Mouse (Mus musculus): ENCODE measurements around the gene Mansc4. TPM values are rescaled to one million over a fixed set of nuclear protein-coding genes. Genes with fewer than 3 reads are reported as not detected.
A peak's percentile ranks its signal among the peaks of the same experiment; 100 is the strongest.

Gene Mansc4
- polyA plus RNA-seq (2015; fragmentation: Nextera tagmentation; extraction: Ambion mirVana), result 0.72 and 1.7 TPM in 2 replicates

DNA sequence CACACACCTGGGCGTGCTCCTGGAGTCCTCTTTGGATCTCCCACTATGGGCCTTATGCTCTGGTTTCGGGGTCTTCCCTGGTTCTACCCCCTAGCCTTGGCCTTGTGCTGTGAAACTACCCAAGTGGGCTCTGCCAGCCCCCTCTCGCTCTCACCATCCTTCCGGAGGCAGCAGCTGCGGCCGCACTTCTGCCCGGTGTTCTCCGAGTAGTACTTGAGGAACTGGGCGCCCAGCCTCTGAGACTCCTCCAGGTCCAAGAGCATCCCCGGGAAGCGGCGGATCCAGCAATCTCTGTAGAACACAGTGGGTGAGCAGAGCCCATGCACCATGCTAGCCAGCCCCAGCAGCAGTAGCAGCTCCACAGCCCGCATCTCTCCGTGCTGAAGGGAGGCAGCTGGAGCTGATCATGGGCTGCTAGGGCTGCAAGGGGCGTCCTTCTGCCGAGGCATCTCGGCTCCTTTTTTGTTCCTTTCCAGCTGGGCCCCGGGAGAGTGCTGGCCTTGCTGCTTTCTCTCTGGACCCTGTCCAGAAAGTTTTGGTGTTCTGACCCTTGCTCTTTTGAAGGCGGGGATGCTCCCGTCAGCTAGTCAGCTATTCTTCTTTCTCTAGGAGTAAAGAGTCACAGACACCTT lies at the start of gene Mansc4:
Gene Mansc4, minus strand, starts transcription at position 439 of the 632 bp plus-strand sequence.
- ATAC-seq (replicated peaks), result 0 out of 2 replicates have a peak, but pooled peaks have one; percentile 10
- WGBS, result 6% methylated on average over 20 of the region's 20 CpGs

DNA sequence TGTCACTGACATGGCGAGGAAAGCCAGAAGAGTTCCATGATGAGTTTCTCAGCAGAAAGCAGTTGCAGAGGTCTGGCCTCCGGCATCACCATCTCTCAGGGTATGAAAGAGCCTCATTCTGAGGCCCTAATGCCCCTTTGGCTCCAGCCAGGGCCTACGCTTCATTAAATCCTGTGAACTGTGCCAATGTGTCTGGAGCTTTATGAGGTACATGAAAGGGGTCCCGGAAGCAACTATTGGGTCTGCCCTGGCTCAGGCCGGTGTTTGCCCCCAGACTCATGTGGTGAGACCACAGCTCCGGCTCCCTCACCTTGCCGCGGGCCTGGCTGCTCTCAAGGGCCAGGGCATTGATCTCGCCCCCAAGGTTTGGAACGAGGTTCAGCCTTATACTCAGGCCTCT lies 40.4 kb upstream of the Mansc4 start:
- WGBS, result 82% methylated on average over 10 of the region's 10 CpGs
- H3K4me3 ChIP-seq, result no peak overlapping the region
- H3K36me3 ChIP-seq, result no peaks in the 10 kb centered on the region
- ATAC-seq (replicated peaks), result 0 out of 2 replicates have a peak, but pooled peaks have one; percentile 46
- no peaks in the 10 kb centered on the region for H3K9me3 ChIP-seq
- no peak overlapping the region for H3K9ac ChIP-seq (replicated peaks)
- H3K27ac ChIP-seq (replicated peaks), result no peak overlapping the region
- H3K4me1 ChIP-seq, result no peaks in the 10 kb centered on the region
- no peak overlapping the region for H3K4me2 ChIP-seq (replicated peaks)
- no peaks in the 10 kb centered on the region for H3K27me3 ChIP-seq

More for the DNA sequence above, at the start of gene Mansc4:
- Histone ChIP-seq H3K4me1 (peaks cover 19% of the 10 kb centered on the region), H3K9ac (replicated peaks) (peak within 1 kb of the TSS; percentile 41; the same call in 1 of the 2 replicates), H3K27ac (replicated peaks) (no peak within 1 kb of the TSS), H3K4me2 (replicated peaks) (peak within 1 kb of the TSS; percentile 45), H3K4me3 (peak within 1 kb of the TSS; percentile 28), H3K9me3 (no peaks in the 10 kb centered on the region), H3K27me3 (no peaks in the 10 kb centered on the region), H3K36me3 (no peaks in the 10 kb centered on the region)

DNA sequence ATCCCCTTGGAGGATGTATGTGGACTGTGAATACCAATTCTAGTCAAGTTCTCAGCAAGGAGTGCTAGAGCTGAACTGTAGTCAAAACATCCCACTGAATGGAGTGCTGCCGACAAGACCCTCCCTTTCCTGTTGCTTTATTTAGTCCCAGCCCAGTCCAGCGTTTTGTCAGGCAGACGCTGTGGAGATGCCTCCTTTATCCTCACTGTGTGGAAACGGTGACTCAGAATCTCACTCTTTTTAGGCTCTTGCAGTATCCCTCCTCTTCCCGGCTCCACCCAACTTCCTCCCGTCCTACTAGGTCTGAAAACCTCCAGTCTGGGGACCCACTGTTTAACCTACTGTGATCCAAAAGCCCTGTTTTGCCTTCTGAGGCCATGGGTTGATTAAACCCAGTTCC lies 34.5 kb upstream of the Mansc4 start:
- H3K4me2 ChIP-seq (replicated peaks), result no peak overlapping the region
- 55% methylated on average over 6 of the region's 6 CpGs for WGBS
- ATAC-seq (replicated peaks), result no peak

DNA sequence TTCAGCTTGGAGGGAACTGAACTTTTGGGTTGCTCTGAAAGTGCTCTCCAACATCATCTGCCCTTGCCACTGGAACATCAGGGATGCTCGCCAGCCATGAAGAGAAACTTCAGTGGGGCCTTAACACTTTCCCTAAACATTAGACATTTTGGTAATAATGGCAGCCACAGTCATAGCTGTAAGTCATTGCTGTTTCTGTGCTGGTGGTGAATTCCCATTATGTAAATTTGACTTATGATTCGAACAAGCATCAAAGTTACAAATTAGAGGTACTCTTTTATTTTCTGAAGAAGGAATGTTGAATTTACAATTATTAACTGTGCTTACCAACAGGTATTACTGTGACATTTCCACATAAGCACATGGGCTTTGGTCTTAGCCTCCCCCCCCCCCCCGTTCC lies 31.4 kb upstream of the Mansc4 start:
- Histone ChIP-seq H3K4me3 (no peak overlapping the region), H3K27ac (replicated peaks) (no peak overlapping the region), H3K9ac (replicated peaks) (no peak overlapping the region), H3K9me3 (no peaks in the 10 kb centered on the region), H3K27me3 (no peaks in the 10 kb centered on the region), H3K36me3 (no peaks in the 10 kb centered on the region), H3K4me2 (replicated peaks) (no peak overlapping the region), H3K4me1 (no peaks in the 10 kb centered on the region)
- WGBS, result 95% methylated on average over 3 of the region's 3 CpGs
- no peak for ATAC-seq (replicated peaks)

More for the DNA sequence above, 34.5 kb upstream of the Mansc4 start:
- Histone ChIP-seq H3K4me1 (no peaks in the 10 kb centered on the region), H3K9me3 (no peaks in the 10 kb centered on the region), H3K27ac (replicated peaks) (no peak overlapping the region), H3K9ac (replicated peaks) (no peak overlapping the region), H3K27me3 (no peaks in the 10 kb centered on the region), H3K36me3 (no peaks in the 10 kb centered on the region), H3K4me3 (no peak overlapping the region)

DNA sequence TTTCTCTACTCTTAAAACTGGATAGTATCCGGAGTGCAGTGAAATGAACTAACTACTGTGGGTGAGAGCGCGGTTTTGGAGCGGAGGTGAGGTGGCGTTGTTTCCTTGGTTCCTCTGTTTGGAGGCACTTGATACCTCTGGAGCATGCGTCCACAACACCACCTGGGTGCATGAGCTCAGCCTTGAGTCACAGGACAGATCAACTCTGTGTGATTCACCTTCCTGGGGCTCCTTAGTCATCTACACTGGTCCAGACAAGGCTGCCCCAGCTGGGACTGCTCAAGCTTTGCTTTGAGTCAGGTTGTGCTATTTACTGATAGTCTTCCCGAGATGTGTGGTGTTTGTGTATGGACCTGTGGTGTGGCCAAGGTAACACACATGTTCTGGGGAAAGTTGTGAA lies 30.9 kb upstream of the Mansc4 start:
- Histone ChIP-seq H3K36me3 (no peaks in the 10 kb centered on the region), H3K4me3 (no peak overlapping the region), H3K27me3 (no peaks in the 10 kb centered on the region), H3K4me1 (no peaks in the 10 kb centered on the region), H3K9ac (replicated peaks) (no peak overlapping the region), H3K4me2 (replicated peaks) (no peak overlapping the region), H3K9me3 (no peaks in the 10 kb centered on the region), H3K27ac (replicated peaks) (no peak overlapping the region)
- WGBS, result 98% methylated on average over 7 of the region's 7 CpGs
- ATAC-seq (replicated peaks), result no peak

DNA sequence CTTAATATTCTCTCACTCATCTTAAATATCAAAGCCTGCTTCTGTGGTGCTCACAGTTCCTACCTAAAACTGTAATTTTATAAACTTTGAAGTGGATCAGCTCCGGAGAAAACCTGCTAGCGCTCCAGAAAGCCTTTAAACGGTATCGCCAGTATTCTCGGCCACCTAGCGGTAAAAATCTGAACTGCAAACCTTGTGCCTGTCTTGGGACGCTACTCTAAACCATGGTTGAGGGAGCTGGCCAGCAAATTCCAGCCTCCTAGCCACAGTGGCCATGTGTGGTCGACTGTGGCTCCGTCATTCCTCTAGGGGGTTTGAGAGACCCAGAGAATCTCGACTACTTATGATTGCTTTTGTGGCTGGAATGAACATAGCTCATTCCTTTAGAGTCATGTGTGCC lies 29.7 kb upstream of the Mansc4 start:
- 8% methylated on average over 10 of the region's 10 CpGs for WGBS

DNA sequence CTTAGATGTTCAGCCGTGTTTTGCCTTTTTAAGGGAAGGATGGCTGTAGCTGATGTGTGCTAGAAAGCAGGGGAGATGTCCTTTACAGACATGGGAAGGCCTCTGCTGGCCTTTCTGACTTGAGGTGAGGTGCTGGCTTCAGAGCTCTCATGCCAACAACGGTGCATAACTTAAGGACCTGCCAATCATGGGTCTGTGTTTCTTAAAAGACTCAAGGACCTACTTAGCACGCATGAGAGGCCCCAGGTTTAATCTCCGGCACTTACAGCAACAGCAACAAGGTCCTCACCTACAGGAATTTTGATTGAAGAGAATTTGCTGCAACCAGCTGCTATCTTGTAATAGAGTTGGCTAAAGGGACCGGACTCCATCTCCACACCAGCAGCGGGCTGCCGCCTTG lies 22.5 kb upstream of the Mansc4 start:
- Histone ChIP-seq H3K4me3 (no peak overlapping the region), H3K4me2 (replicated peaks) (no peak overlapping the region), H3K9ac (replicated peaks) (no peak overlapping the region), H3K27ac (replicated peaks) (no peak overlapping the region), H3K4me1 (no peaks in the 10 kb centered on the region), H3K27me3 (no peaks in the 10 kb centered on the region), H3K36me3 (peaks cover 30% of the 10 kb centered on the region), H3K9me3 (no peaks in the 10 kb centered on the region)
- no peak for ATAC-seq (replicated peaks)
- WGBS, result 76% methylated on average over 7 of the region's 7 CpGs

More for the DNA sequence above, 29.7 kb upstream of the Mansc4 start:
- H3K36me3 ChIP-seq, result peaks cover 4% of the 10 kb centered on the region; the same call in 1 of the 2 replicates
- H3K4me3 ChIP-seq, result no peak overlapping the region
- no peak overlapping the region for H3K4me2 ChIP-seq (replicated peaks)
- no peaks in the 10 kb centered on the region for H3K4me1 ChIP-seq
- no peak overlapping the region for H3K27ac ChIP-seq (replicated peaks)
- no peak overlapping the region for H3K9ac ChIP-seq (replicated peaks)
- peak; percentile 78 for ATAC-seq (replicated peaks)
- H3K9me3 ChIP-seq, result no peaks in the 10 kb centered on the region
- no peaks in the 10 kb centered on the region for H3K27me3 ChIP-seq

DNA sequence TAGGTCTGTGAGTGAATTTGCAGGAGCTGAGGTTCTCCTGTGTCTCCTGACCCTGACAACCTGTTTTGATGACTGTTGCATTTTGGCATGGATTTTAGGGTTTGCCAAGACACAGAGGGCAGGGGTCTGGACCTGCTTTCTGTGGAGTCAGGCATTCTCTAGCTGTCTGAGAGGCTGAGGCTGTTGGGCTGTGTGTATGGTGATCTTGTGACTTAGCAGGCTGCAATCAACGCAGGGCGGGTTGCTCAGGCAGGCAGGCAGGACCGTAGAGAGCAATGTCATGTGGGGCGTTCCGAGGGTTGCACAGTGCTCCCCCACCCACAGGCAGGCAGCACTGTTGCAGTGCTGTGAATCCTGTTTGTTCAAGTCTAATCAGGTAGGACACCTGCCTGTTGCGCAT lies 19.9 kb upstream of the Mansc4 start:
- Histone ChIP-seq H3K4me3 (no peak overlapping the region), H3K9me3 (no peaks in the 10 kb centered on the region), H3K27me3 (no peaks in the 10 kb centered on the region), H3K36me3 (peaks cover 25% of the 10 kb centered on the region), H3K9ac (replicated peaks) (no peak overlapping the region), H3K27ac (replicated peaks) (no peak overlapping the region), H3K4me2 (replicated peaks) (no peak overlapping the region), H3K4me1 (no peaks in the 10 kb centered on the region)
- ATAC-seq (replicated peaks), result no peak
- WGBS, result 95% methylated on average over 6 of the region's 6 CpGs

DNA sequence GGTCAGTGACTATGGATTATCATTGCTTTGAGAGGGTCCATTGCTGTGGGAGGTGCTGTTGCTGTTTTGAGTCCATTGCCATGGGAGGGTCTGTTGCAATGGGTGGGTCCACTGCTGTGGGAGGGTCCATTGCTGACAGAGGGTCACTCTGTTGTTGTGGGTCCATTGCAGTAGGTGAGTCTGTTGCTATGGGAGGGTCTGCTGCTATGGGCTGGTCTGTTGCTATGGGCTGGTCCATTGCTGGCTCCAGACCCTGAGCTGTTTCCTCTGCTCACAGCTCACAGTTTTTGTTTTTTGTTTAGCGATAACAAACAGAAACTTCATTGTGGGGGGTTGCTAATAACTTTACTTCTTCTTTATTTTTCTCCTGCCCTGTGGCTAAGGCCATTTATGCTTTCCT lies 18.7 kb upstream of the Mansc4 start:
- no peak overlapping the region for H3K9ac ChIP-seq (replicated peaks)
- no peak overlapping the region for H3K4me3 ChIP-seq
- H3K4me2 ChIP-seq (replicated peaks), result no peak overlapping the region
- no peak for ATAC-seq (replicated peaks)
- H3K27ac ChIP-seq (replicated peaks), result no peak overlapping the region
- 97% methylated on average over 1 of the region's 1 CpGs for WGBS
- H3K36me3 ChIP-seq, result peaks cover 25% of the 10 kb centered on the region
- no peaks in the 10 kb centered on the region for H3K27me3 ChIP-seq
- no peaks in the 10 kb centered on the region for H3K9me3 ChIP-seq
- H3K4me1 ChIP-seq, result no peaks in the 10 kb centered on the region

DNA sequence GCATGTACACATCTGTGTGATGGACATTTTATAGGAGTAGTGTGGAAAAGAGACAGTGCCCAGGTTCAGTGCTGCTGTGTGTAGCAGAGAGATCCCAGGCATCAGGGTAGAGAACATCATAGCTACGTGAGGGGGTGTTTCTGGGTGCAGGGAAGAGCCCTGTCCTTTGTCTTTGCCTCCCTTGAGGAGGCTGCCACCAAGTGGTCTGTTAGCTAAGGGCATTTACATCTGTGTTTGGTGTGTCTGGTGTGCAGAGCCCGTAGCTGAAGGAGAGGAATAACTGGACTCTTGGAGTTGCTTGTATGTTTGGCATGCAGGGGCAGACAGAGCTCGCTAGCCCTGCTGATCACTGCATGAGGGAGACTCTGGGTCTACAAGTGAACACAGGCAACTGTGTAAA lies 15.5 kb upstream of the Mansc4 start:
- Histone ChIP-seq H3K27me3 (no peaks in the 10 kb centered on the region), H3K9ac (replicated peaks) (no peak overlapping the region), H3K4me3 (no peak overlapping the region), H3K36me3 (peaks cover 4% of the 10 kb centered on the region; the same call in 1 of the 2 replicates), H3K4me2 (replicated peaks) (no peak overlapping the region), H3K9me3 (no peaks in the 10 kb centered on the region), H3K4me1 (no peaks in the 10 kb centered on the region), H3K27ac (replicated peaks) (no peak overlapping the region)
- ATAC-seq (replicated peaks), result no peak
- 80% methylated on average over 3 of the region's 3 CpGs for WGBS

DNA sequence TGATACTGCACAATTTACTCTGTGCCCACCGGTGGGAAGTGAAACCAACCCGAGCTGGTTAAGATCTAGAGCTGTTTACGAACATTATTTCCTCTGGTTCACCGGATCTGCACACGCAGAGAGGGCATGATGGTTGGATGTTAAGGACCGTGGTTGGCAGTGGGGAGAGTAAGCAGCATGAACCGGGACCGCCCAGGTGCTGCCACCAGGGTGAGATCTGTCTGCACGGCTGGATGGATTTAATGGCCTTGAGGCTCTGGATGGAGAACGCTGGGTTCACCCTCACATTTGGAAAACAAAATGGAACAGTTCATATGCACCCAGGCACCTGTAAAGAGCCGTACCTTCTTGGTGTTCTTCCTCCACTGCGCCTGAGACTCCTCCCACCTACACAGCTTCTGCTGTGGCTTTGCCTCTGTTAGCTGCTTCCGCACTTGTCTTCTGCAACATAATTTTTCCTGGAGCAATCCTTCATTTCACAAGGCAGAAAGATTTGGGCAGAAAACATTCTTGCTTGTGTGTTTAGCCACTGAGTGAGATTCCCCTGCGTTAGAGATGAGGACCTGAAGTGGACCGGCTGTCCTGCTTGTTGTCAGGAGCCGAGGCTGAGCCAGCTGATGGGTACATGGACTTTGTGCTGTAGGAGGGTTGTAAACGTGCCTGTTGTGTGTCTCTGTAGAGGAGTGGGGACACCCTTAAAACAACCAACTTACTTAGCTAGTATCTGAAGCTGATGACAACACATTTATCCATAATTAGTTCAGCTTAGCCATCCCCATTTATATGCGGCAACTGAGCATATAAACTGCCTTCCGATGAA lies 12.8 kb upstream of the Mansc4 start:
- no peak overlapping the region for H3K4me2 ChIP-seq (replicated peaks)
- WGBS, result 87% methylated on average over 19 of the region's 19 CpGs
- H3K4me3 ChIP-seq, result no peak overlapping the region
- no peaks in the 10 kb centered on the region for H3K9me3 ChIP-seq
- H3K9ac ChIP-seq (replicated peaks), result no peak overlapping the region
- peaks cover 2% of the 10 kb centered on the region for H3K4me1 ChIP-seq
- ATAC-seq (replicated peaks), result no peak
- peaks cover 2% of the 10 kb centered on the region; the same call in 1 of the 2 replicates for H3K36me3 ChIP-seq
- no peaks in the 10 kb centered on the region for H3K27me3 ChIP-seq
- H3K27ac ChIP-seq (replicated peaks), result no peak overlapping the region

DNA sequence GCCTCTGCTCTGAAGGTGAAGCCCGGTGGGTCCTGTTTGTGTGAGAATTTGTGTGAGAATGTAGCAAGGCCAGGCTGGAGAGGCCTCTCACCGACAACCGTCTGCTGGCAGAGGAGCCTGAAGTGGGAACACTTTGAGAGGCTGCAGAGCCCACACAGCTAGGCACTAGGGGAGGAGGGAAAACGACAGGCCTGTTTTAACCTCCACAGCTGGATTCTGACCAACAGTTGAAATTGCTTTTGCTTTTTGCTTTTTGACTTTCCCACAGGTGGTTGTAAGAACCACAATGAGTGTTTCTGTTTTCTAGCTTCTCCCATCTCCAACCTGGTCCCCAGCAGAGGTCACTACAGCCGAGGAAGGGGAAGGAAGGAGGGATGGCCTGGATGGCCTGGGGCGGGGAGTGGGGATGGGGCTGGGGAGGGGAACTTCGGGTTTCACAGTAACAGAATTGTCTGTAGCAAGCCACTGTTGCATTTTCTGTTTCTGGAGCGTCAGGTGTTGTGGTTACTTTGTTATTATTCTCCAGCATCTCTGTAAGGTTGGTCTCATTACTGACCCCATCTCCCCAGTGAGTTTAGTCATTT lies 10.6 kb upstream of the Mansc4 start:
- Histone ChIP-seq H3K27me3 (no peaks in the 10 kb centered on the region), H3K4me1 (peaks cover 18% of the 10 kb centered on the region), H3K36me3 (no peaks in the 10 kb centered on the region; the same call in 1 of the 2 replicates), H3K9ac (replicated peaks) (no peak overlapping the region), H3K4me3 (no peak overlapping the region), H3K27ac (replicated peaks) (no peak overlapping the region), H3K9me3 (no peaks in the 10 kb centered on the region), H3K4me2 (replicated peaks) (no peak overlapping the region)
- WGBS, result 61% methylated on average over 8 of the region's 8 CpGs
- no peak for ATAC-seq (replicated peaks)
